Mouse (Mus musculus) limb, embryonic 11.5 days (tissue): ENCODE results near the gene Ebna1bp2. TPM values are rescaled to one million over a fixed set of nuclear protein-coding genes. Genes with fewer than 3 reads are reported as not detected.

Experiments
- ATAC-seq: fragments of 200-750 bp; cut with Nextera tagmentation; 2 replicates; pipeline ENCODE4 v1.8.0; 2017; ENCODE audit warnings: low read depth; ENCODE audit not compliant: insufficient number of reproducible peaks, low FRiP score, low TSS enrichment
- DNase-seq: peaks from one replicate; pipeline ENCODE4 v3.0.0-alpha.2; 2015; ENCODE audit warnings: low spot score
- H3K27ac ChIP-seq: fragments of 300-500 bp; sonication (generic); replicated peaks from 2 replicates; pipeline ENCODE4 v1.5.1; 2014; ENCODE audit warnings: low read depth, mild to moderate bottlenecking, low read length
- H3K27me3 ChIP-seq: fragments of 300-500 bp; sonication (generic); 2 replicates; pipeline ENCODE4 v1.6.1; 2014; ENCODE audit warnings: mild to moderate bottlenecking, low read length, mixed read lengths; ENCODE audit not compliant: control insufficient read depth, insufficient read depth
- H3K36me3 ChIP-seq: fragments of 300-500 bp; sonication (generic); 2 replicates; pipeline ENCODE4 v1.6.1; 2014; ENCODE audit warnings: mild to moderate bottlenecking, low read length, moderate library complexity, mixed read lengths; ENCODE audit not compliant: control insufficient read depth, insufficient read depth
- H3K4me1 ChIP-seq: fragments of 300-500 bp; sonication (generic); 2 replicates; pipeline ENCODE4 v1.6.1; 2014; ENCODE audit warnings: low read length, mixed read lengths; ENCODE audit not compliant: control insufficient read depth, insufficient read depth
- H3K4me2 ChIP-seq: fragments of 300-500 bp; sonication (generic); 2 replicates; pipeline ENCODE4 v1.6.1; 2014; ENCODE audit warnings: low read depth, mild to moderate bottlenecking, moderate library complexity; ENCODE audit not compliant: severe bottlenecking
- H3K4me3 ChIP-seq: fragments of 300-500 bp; sonication (generic); 2 replicates; pipeline ENCODE4 v1.5.1; 2014; ENCODE audit warnings: low read depth, low read length
- H3K9ac ChIP-seq: fragments of 300-500 bp; sonication (generic); 2 replicates; pipeline ENCODE4 v1.6.1; 2014; ENCODE audit warnings: mild to moderate bottlenecking, low read length
- H3K9me3 ChIP-seq: fragments of 300-500 bp; sonication (generic); 2 replicates; pipeline ENCODE4 v1.6.1; 2016; ENCODE audit warnings: low read length; ENCODE audit not compliant: control insufficient read depth
- WGBS: fragments of 180-500 bp; shearing (Covaris S2); extraction: QIAGEN DNeasy Blood & Tissue Kit; methylation state at CpG from one replicate; pipeline ENCODE4 v1.1.7; 2014; 5-methylcytosine and 5-hydroxymethylcytosine counted together
- polyA plus RNA-seq: library from polyadenylated mRNA; unstranded; fragments of >200 nt; fragmentation: Nextera tagmentation; extraction: Ambion mirVana; gene quantifications from 2 replicates; pipeline ENCODE4 v1.2.1, GENCODE M21; 2014

The Ebna1bp2 gene
- polyA plus RNA-seq, 1 experiment from 2014 or later: 180 TPM

DNA sequence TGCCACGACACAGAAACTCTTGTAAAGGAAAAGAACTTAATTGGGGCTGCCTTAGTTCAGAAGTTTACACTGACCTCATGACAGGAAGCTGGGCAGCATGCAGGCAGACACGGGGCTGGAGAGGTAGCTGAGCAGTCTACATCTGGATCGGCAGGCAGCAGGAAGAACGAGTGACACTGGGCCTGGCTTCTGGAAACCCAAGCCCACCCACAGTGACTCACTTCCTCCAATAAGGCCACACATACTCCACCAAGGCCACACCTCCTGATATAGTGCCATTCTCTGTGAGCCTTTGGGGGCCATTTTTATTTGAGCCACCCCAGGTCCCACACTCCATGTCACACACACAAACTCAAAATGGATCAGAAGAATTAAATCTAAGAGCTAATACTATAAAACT lies 16.5 kb upstream of the Ebna1bp2 start:
- no peaks in the 10 kb centered on the region for H3K27me3 ChIP-seq
- no peak overlapping the region for H3K27ac ChIP-seq
- no peak for ATAC-seq
- no peak overlapping the region for H3K9ac ChIP-seq
- H3K4me2 ChIP-seq: no peak overlapping the region
- no peak overlapping the region for H3K4me3 ChIP-seq
- H3K9me3 ChIP-seq: no peaks in the 10 kb centered on the region
- WGBS: 22% methylated on average over 4 of the region's 4 CpGs
- DNase-seq: peak; percentile 24
- no peaks in the 10 kb centered on the region for H3K4me1 ChIP-seq
- no peaks in the 10 kb centered on the region for H3K36me3 ChIP-seq

- no peaks in the 10 kb centered on the region for H3K4me1 ChIP-seq
- DNase-seq (no peak), ATAC-seq (no peak)
- H3K27me3 ChIP-seq: no peaks in the 10 kb centered on the region
- H3K36me3 ChIP-seq: no peaks in the 10 kb centered on the region
- no peak overlapping the region for H3K4me2 ChIP-seq
- H3K9ac ChIP-seq: no peak overlapping the region
- H3K9me3 ChIP-seq: no peaks in the 10 kb centered on the region
- H3K27ac ChIP-seq: no peak overlapping the region
- H3K4me3 ChIP-seq: no peak overlapping the region
- 75% methylated on average over 3 of the region's 3 CpGs for WGBS
These were observed 10.8 kb upstream of the Ebna1bp2 start for GRCm38 (mm10) chr4:118609836-118610235.

GRCm38 (mm10) chr4:118612619-118613018 lies 8.0 kb upstream of the Ebna1bp2 start:
- 20% methylated on average over 11 of the region's 11 CpGs for WGBS
- Histone ChIP-seq H3K9ac (no peak overlapping the region), H3K27ac (no peak overlapping the region), H3K4me2 (no peak overlapping the region), H3K36me3 (no peaks in the 10 kb centered on the region), H3K27me3 (no peaks in the 10 kb centered on the region), H3K4me3 (no peak overlapping the region), H3K4me1 (no peaks in the 10 kb centered on the region), H3K9me3 (no peaks in the 10 kb centered on the region)
- DNase-seq (peak; percentile 67), ATAC-seq (no peak)

GRCm38 (mm10) chr4:118615412-118615811 lies 5.2 kb upstream of the Ebna1bp2 start:
- no peak for ATAC-seq
- no peaks in the 10 kb centered on the region for H3K27me3 ChIP-seq
- 89% methylated on average over 11 of the region's 11 CpGs for WGBS

GRCm38 (mm10) chr4:118620967-118621320 lies 345 bp downstream of the Ebna1bp2 start:
- Histone ChIP-seq H3K27me3 (no peaks in the 10 kb centered on the region), H3K9ac (peak overlapping the region; percentile 71), H3K36me3 (peaks cover 10% of the 10 kb centered on the region; the same call in 1 of the 2 replicates), H3K4me1 (peaks cover 7% of the 10 kb centered on the region; the same call in 1 of the 2 replicates), H3K4me3 (peak overlapping the region; percentile 78), H3K9me3 (0 out of 2 replicates have a peak, but pooled peaks cover 2% of the 10 kb centered on the region), H3K4me2 (peak overlapping the region; percentile 87), H3K27ac (no peak overlapping the region)
- 0 out of 2 replicates have a peak, but pooled peaks have one; percentile 29 for ATAC-seq
- no peak for DNase-seq
- WGBS: 1% methylated on average over 23 of the region's 23 CpGs

More at GRCm38 (mm10) chr4:118615412-118615811, 5.2 kb upstream of the Ebna1bp2 start:
- DNase-seq: no peak
- no peak overlapping the region for H3K27ac ChIP-seq
- H3K9me3 ChIP-seq: 0 out of 2 replicates have a peak, but pooled peaks cover 2% of the 10 kb centered on the region
- no peak overlapping the region for H3K4me2 ChIP-seq
- no peak overlapping the region for H3K4me3 ChIP-seq
- no peaks in the 10 kb centered on the region for H3K36me3 ChIP-seq
- no peaks in the 10 kb centered on the region for H3K4me1 ChIP-seq
- no peak overlapping the region for H3K9ac ChIP-seq

DNA sequence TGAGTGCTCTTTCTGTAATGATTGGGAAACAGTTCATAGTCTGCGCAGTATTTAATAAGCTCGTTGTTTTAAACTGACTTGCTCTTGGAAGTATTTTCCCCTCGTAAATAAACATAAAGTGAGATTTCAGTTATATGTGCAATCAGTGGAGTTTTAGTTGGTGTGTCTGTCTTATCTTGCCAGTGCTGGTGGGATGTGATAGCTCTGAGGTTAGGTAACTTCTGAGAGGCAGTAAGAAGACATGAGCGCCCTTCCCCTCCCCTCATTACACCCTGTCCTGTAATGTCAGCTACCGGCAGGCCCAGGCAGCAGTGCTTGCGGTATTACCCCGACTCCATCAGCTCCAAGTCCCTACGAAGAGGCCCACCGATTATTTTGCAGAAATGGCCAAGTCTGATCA lies 1.2 kb downstream of the Ebna1bp2 start:
- H3K9ac ChIP-seq: no peak overlapping the region
- 0 out of 2 replicates have a peak, but pooled peaks cover 2% of the 10 kb centered on the region for H3K9me3 ChIP-seq
- no peak overlapping the region for H3K27ac ChIP-seq
- no peaks in the 10 kb centered on the region for H3K27me3 ChIP-seq
- H3K4me1 ChIP-seq: peaks cover 7% of the 10 kb centered on the region; the same call in 1 of the 2 replicates
- peak overlapping the region; percentile 87 for H3K4me2 ChIP-seq
- DNase-seq (no peak), ATAC-seq (no peak)
- 89% methylated on average over 9 of the region's 9 CpGs for WGBS
- peaks cover 12% of the 10 kb centered on the region for H3K36me3 ChIP-seq
- H3K4me3 ChIP-seq: peak overlapping the region; percentile 78

- H3K9me3 ChIP-seq: no peaks in the 10 kb centered on the region
- H3K27ac ChIP-seq: no peak overlapping the region
- no peak overlapping the region for H3K4me2 ChIP-seq
- WGBS: 94% methylated on average over 5 of the region's 5 CpGs
- DNase-seq (no peak), ATAC-seq (no peak)
- no peak overlapping the region for H3K4me3 ChIP-seq
- H3K27me3 ChIP-seq: no peaks in the 10 kb centered on the region
- H3K36me3 ChIP-seq: peaks cover 3% of the 10 kb centered on the region
- no peaks in the 10 kb centered on the region for H3K4me1 ChIP-seq
- no peak overlapping the region for H3K9ac ChIP-seq
These were observed 9.7 kb downstream of the Ebna1bp2 start for GRCm38 (mm10) chr4:118630261-118630660.

GRCm38 (mm10) chr4:118642346-118643190 lies 22.0 kb downstream of the Ebna1bp2 start:
- DNase-seq (peak; percentile 26), ATAC-seq (0 out of 2 replicates have a peak, but pooled peaks have one; percentile 17)
- Histone ChIP-seq H3K27ac (no peak overlapping the region), H3K4me3 (no peak overlapping the region), H3K9me3 (no peaks in the 10 kb centered on the region), H3K4me1 (no peaks in the 10 kb centered on the region), H3K27me3 (no peaks in the 10 kb centered on the region), H3K36me3 (no peaks in the 10 kb centered on the region), H3K9ac (no peak overlapping the region), H3K4me2 (no peak overlapping the region)
- WGBS: 42% methylated on average over 20 of the region's 20 CpGs
